Mouse (Mus musculus) liver, embryonic 14.5 days (tissue): ENCODE results near the gene Rspo4.

ENCODE experiments used
- CTCF ChIP-seq: IDR thresholded peaks from 2 replicates; pipeline ENCODE4 v1.5.1; 2016; ENCODE audit warnings: antibody characterized with exemption, low read depth, control low read depth
- EP300 ChIP-seq: IDR thresholded peaks from 2 replicates; pipeline ENCODE4 v1.6.1; 2016; ENCODE audit warnings: antibody characterized with exemption, low read depth

- TF ChIP-seq CTCF (no peak), EP300 (no peak)
Measured at GRCm38 (mm10) chr2:151910919-151911500, 68.3 kb downstream of the Rspo4 start, which contains the start of gene Angpt4.
